Comparison of ENCODE assay signal across 8 mouse cellular contexts in genomic region chr1:161130726-161131664, GRCm38 (mm10). TPM values are rescaled to one million over a fixed set of nuclear protein-coding genes. Genes with fewer than 3 reads are reported as not detected.
A peak's percentile ranks its signal among the peaks of the same experiment; 100 is the strongest.
DNase-seq lines count a peak whose midpoint lies in the region; ATAC-seq and TF ChIP-seq lines count a peak whose summit lies in the region.

Gene Klhl20, minus strand, starts transcription at chr1:161131511.

- no peaks in the 10 kb centered on the region for H3K4me1 ChIP-seq in ES-E14 (ENCODE audit: control insufficient read depth in 2 of 2, insufficient read depth in 2 of 2, low read length in 2 of 2, poor library complexity in 1 of 2)
- H3K4me1 ChIP-seq in forebrain, embryonic 15.5 days, result peaks cover 18% of the 10 kb centered on the region
- peaks cover 7% of the 10 kb centered on the region for H3K4me1 ChIP-seq in lung, adult 2 months (ENCODE audit: control insufficient read depth, insufficient read depth, low read length)

- H3K9me3 ChIP-seq in ES-E14 (ENCODE audit: control insufficient read depth, insufficient read depth, low read depth, low read length), result no peaks in the 10 kb centered on the region
- H3K9me3 ChIP-seq in forebrain, embryonic 15.5 days, result no peaks in the 10 kb centered on the region

- no peaks in the 10 kb centered on the region for H3K27me3 ChIP-seq in forebrain, embryonic 15.5 days

- ATAC-seq in forebrain, embryonic 15.5 days (replicated peaks), result peak; percentile 98
- ATAC-seq in neutrophil, adult 5-6 weeks (ENCODE audit: extremely low read depth, insufficient number of reproducible peaks, low FRiP score, poor library complexity, severe bottlenecking), result peak; percentile 96

- H3K9ac ChIP-seq in ES-E14 (ENCODE audit: insufficient read depth, low read depth, low read length, poor library complexity, severe bottlenecking), result peak within 1 kb of the TSS; percentile 85
- H3K9ac ChIP-seq in forebrain, embryonic 15.5 days (replicated peaks), result peak within 1 kb of the TSS; percentile 95

- no peak for TF ChIP-seq CTCF in lung, adult 2 months (IDR thresholded peaks at IDR 0.05; ENCODE audit: insufficient read depth, low read length)

- peak within 1 kb of the TSS; percentile 22; the same call in 1 of the 2 replicates for H3K27ac ChIP-seq in ES-E14 (ENCODE audit: insufficient read depth, low read depth, low read length, poor library complexity, severe bottlenecking)
- peak within 1 kb of the TSS; percentile 86 for H3K27ac ChIP-seq in forebrain, embryonic 15.5 days (replicated peaks)

- peak within 1 kb of the TSS; percentile 87 for H3K4me2 ChIP-seq in forebrain, embryonic 15.5 days (replicated peaks)

- intact Hi-C loops in heart, postnatal 25 days (cut with DNase I), result loop anchor here (5.0 to 10.0 kb wide), 3 partner anchors 99 to 916 kb away; partner anchors contain the start of genes Cacybp, Prdx6 and Zbtb37

- H3K4me3 ChIP-seq in ES-E14 (ENCODE audit: insufficient read depth in 1 of 2, low read depth in 1 of 2, low read length in 2 of 2, poor library complexity in 1 of 2, severe bottlenecking in 1 of 2), result peak within 1 kb of the TSS; percentile 80 to 85
- H3K4me3 ChIP-seq in forebrain, embryonic 15.5 days, result peak within 1 kb of the TSS; percentile 95
- H3K4me3 ChIP-seq in lung, adult 2 months (replicated peaks; ENCODE audit: extremely low read depth, low read depth, low read length), result peak within 1 kb of the TSS; percentile 94

- TF ChIP-seq POLR2A in lung, adult 2 months (IDR thresholded peaks at IDR 0.05; ENCODE audit: borderline replicate concordance, extremely low read depth, low read depth, low read length), result peak; percentile 90; the same call in 1 of the 2 replicates

- peak; percentile 97 for DNase-seq in ES-E14 (ENCODE audit: low read depth, low spot score)
- DNase-seq in cerebellum, adult 11-12 months, result peak; percentile 88
- DNase-seq in heart, postnatal 25 days (ENCODE audit: low spot score), result peak; percentile 80
- DNase-seq in layer of hippocampus, adult 18-20 months (ENCODE audit: low spot score in 2 of 2), result peak; percentile 92 to 97
- peak; percentile 93 for DNase-seq in lung, adult 2 months
- peak; percentile 78 to 87 for DNase-seq in thymus, adult 18-20 months

- WGBS in forebrain, embryonic 15.5 days, result 2% methylated on average over 41 of the region's 41 CpGs
- under 1% methylated on average over 41 of the region's 41 CpGs for WGBS in lung, adult 2 months

- in situ Hi-C loops in ES-E14 (cut with MboI; ENCODE audit: low sequenced_read_pairs in 2 of 2, unreplicated experiment in 2 of 2), result no loop called here

- no peaks in the 10 kb centered on the region for H3K36me3 ChIP-seq in ES-E14 (ENCODE audit: control insufficient read depth, insufficient read depth, low read length, poor library complexity, severe bottlenecking)
- H3K36me3 ChIP-seq in forebrain, embryonic 15.5 days, result no peaks in the 10 kb centered on the region

TF ChIP-seq in ES-E14, 5 proteins besides CTCF, POLR2A, EP300 and RAD21:
- TF ChIP-seq ZC3H11A (IDR thresholded peaks at IDR 0.05; ENCODE audit: borderline replicate concordance, low read depth, low read length), result no peak
- TF ChIP-seq MAFK (IDR thresholded peaks at IDR 0.05; ENCODE audit: insufficient read depth, low read depth, low read length), result no peak
- TF ChIP-seq HCFC1 (IDR thresholded peaks at IDR 0.05; ENCODE audit: borderline replicate concordance, insufficient read depth, low read length), result peak; percentile 90
- TF ChIP-seq ZNF384 (IDR thresholded peaks at IDR 0.05; ENCODE audit: low read depth, low read length), result no peak
- TF ChIP-seq CHD2 (IDR thresholded peaks at IDR 0.05; ENCODE audit: low read depth, low read length), result peak; percentile 42; the same call in 1 of the 2 replicates
TF ChIP-seq in ES-E14: peak in this region for 2.

RNA-seq across cellular contexts. Expression of gene Klhl20, which starts in this region (rescaled TPM):
- 8.9 and 10.2 TPM in 2 replicates for total RNA-seq in ES-E14 (2012; rRNA removed)
- polyA plus RNA-seq in forebrain, embryonic 15.5 days (2015; fragmentation: Nextera tagmentation; extraction: Ambion mirVana), result 18.4 and 18.9 TPM in 2 replicates
- 10 to 100 TPM; 11.4 to 11.5 TPM for total RNA-seq in heart, postnatal 25 days (2021)
- total RNA-seq in layer of hippocampus, adult 18-20 months (2021), result 10 to 100 TPM; 17.2 to 18.1 TPM
- 6.8 and 10.6 TPM in 2 replicates for polyA plus RNA-seq in lung, adult 2 months (2012; rRNA removed)
- total RNA-seq in neutrophil, adult 5-6 weeks (2017), result 29.8 and 32.0 TPM in 2 replicates

Comparison
In these comparisons a context has a peak if more than half of its experiments do, and no peak if none do; other contexts are left out.
1. Peak in every context shown above with its lines: DNase-seq, ATAC-seq, H3K4me3 ChIP-seq and H3K27ac ChIP-seq.